Mouse (Mus musculus): ENCODE data around the gene Sbds. TPM values are rescaled to one million over a fixed set of nuclear protein-coding genes. Genes with fewer than 3 reads are reported as not detected.

Sbds gene
- total RNA-seq (2021): 10 to 100 TPM; 65.6 to 68.5 TPM
- long read RNA-seq, experiment 1, transcript Sbds-201 (5 exons, 1,548 nt): major isoform, 134 of 166 reads
- long read RNA-seq, experiment 1, partial matches to known transcripts: 2 of 166 reads
- long read RNA-seq, experiment 1, other reads (novel, unspliced or antisense): 29 of 166 reads
- long read RNA-seq, experiment 2, transcript Sbds-201 (5 exons, 1,548 nt): major isoform, 75 of 83 reads
- long read RNA-seq, experiment 2, partial matches to known transcripts: 2 of 83 reads
- long read RNA-seq, experiment 2, other reads (novel, unspliced or antisense): 6 of 83 reads

- DNase-seq: peak; percentile 98
Measured at GRCm38 (mm10) chr5:130255017-130255720, at the start of gene Sbds, which contains the start of gene Tyw1. TSS of gene Sbds (minus strand) at chr5:130255530. TSS of gene Tyw1 (plus strand) at chr5:130255619.

DNA sequence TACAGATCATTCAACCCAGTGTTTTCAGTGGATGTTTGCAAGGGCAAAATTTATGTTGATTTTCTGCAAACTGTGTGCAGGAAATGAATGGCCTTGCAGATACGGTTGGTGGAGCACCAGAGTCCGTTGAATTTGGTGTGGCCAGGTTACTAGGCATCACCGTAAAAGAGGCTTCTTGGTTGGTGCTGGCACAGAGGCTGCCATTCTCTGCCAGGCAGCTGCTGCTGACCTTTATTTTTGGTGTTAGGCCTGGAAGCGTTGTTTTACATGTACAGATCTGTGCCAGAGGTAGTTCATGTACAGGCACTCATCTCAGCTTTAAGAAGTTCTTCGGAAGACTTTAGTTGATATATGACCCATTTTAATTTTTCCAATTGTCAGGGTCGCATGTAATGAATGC lies 48.3 kb upstream of the Sbds start:
- no peak for DNase-seq

- no peak for DNase-seq
Measured at GRCm38 (mm10) chr5:130299526-130299925, 44.2 kb upstream of the Sbds start.

DNA sequence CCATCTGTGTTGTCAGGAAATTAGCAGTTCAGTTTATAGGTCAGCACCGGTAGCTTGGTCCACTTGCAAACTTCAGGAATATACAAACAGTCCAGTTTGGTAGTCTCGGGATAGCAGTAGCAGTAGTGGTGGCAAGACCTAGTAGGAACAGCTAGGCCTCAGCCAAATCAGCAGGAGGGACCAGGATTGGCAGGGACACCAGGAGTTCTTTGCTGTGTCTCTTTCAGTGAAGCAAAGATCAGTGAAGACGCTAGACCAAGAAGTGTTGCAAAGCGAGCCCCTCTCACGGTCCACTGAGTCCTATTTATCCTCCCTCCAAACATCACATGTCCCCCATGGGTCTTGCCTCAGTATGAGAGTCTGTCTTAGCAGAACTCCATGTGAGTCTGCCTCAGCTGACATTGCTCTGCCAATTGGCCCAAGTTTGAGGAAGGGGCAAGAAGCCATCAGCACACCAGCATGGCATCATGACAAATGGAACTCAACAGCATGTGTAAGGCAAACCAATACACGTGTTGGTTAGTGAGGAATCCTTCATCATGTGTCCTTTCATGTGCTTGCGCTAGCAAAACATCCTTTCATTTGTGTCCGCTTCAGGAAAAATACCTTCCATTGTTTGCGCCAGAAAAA lies 43.6 kb upstream of the Sbds start:
- DNase-seq: no peak

- DNase-seq: no peak
Measured at GRCm38 (mm10) chr5:130296071-130296470, 40.7 kb upstream of the Sbds start.

DNA sequence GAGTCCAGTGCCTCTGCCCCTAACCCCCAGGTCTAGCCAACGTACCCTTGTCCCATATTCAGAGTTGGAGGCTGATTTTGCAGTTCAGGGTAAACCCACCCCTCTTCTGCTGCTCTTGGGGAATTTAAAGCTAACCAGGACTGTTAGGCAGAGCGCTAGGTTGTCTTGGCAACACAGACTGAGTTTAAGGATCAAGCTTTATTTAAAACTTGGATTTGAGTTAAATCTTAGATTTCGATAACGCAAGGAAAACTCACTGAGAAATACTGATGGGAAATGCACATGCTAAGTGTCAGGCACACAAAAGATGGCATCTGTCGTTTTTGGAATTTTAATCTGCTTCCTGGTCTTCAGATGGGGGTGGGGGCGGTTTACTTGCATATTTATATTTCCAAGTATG lies 39.3 kb upstream of the Sbds start:
- no peak for DNase-seq

GRCm38 (mm10) chr5:130293941-130294340 lies 38.6 kb upstream of the Sbds start:
- no peak for DNase-seq

DNA sequence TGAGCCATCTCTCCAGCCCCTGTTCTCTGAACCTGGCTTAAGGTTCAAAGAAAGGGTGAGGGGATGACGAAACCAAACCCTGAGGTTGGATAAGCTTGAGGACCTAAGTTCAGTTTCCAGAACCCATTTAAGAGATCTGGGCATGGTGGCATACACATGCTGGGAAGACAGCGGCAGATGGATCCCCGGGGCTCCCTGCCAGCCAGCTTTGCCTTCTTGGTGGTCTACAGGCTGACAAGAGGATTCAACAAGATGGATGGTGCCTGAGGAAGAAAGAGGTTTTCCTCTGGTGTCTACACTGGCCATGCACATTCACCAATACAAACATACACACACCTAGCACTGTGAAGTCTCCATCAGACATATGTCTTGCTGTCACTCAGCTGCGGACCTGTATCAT lies 37.6 kb upstream of the Sbds start:
- DNase-seq: no peak

GRCm38 (mm10) chr5:130290775-130291174 lies 35.4 kb upstream of the Sbds start:
- no peak for DNase-seq

DNA sequence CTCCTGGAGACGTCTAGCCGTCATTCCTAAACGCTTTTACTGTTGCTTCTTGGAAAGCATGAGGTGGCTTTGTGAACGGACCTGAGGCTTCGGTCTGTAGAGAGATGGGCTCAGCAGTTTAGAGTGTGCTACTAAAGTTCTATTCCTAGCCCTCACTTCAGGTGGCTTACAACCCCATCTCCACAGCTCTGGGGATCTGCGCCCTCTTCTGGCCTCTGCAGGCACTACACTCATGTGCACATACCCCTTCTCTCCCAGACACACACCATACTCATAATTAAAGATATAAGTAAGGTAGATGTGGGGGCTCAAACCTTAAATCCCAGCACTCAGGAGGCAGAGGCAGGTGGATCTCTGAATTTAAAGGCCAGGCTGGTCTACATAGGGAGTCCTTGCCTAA lies 34.9 kb upstream of the Sbds start:
- DNase-seq: no peak

DNA sequence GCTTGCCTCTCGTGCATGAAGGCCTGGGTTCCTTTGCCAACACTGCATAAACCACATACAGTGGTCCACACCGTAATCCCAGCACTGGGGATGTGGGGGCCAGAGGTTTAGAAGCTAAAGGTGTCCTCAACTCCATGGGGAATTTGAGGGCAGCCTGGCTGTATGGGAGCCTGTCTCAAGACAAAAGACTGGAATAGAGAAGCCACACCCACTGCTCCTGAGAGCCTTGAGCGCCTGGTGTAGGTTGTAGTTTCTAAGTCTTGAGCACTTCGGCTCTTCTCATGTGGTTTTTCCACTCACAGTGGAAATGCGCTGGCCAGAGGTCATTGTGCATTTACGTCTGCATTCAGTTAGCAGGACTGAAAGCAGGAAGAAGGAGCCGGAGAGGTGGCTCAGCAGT lies 32.8 kb upstream of the Sbds start:
- DNase-seq: no peak

GRCm38 (mm10) chr5:130283079-130283732 lies 27.9 kb upstream of the Sbds start:
- no peak for DNase-seq

DNA sequence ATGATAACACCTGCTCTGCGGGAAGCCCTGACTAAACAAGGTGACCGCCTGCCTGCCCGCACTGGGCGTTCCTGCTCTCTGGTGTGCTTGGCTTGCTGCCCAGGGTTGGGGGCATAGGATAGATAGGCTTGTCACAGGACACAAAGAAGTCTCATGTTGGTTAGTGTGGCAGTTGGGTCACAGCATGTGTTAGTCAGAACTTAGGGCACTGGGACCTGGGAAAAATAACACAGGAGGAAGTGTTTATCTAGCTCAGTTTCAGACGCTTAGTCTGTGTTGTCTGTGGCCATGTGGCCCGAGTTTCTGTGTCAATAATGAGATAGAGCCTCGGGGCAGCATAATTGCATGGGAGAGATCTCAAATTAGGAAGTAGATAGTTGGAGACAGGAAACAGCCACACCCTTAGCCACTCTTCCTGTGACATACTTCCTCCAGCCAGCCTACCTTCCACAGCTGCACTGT lies 22.7 kb upstream of the Sbds start:
- no peak for DNase-seq

DNA sequence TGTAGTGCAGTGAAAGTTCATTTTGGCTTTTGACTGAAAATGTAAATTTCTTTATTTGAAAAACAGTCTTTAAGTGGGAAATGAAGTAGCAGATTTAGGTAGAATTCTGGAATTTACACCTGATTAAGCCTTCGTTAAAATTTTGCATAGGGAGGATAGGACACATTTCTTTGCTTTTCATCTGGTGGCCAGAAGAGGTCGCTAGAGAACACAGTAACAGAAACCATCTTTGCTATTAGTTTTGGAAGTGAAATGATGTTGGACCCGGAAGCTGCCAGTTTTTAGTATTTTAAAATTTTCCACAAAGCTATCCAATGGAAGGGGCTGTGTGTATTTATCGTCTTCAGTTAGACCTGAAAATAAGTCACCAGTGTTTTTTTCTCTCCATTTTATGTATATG lies 20.2 kb upstream of the Sbds start:
- DNase-seq: peak; percentile 52

DNA sequence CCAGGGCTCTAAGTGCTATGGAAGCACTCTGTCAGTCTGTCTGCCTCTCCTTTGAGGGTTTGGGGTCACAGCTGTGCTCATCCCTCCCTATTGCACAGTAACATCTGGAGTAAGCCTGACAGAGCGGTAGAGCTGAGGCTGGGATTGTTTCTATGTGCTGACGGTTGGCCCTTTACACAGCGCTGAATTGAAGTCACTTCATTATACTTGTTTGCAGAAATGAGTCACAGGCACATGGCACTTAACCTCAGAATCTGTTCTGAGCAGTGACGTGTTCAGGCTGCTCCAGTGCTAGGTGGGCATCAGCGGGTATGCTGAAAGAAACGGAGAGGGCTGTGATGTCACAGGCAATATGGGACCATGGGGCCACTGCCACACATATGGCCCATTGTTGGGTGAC lies 17.7 kb upstream of the Sbds start:
- DNase-seq: no peak

GRCm38 (mm10) chr5:130272344-130272743 lies 17.0 kb upstream of the Sbds start:
- DNase-seq: no peak

DNA sequence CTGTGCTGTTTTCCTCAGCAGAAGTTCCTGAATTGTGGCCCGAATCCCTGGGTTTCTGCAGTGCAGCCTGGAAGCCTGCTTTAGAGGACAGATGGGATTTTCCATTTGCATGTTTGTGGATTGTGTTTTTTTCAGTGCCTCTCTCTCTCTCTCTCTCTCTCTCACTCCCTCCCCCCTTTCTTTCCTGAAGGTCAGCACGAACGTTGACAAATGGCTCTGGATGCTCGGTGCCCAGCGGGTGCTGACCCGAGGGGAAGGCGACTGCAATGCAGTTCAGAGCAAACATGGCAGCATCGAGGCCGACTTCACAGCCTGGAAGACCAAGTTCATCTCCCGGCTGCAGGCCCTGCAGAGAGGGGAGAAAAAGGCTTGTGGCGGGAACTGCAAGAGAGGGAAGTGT lies 13.6 kb upstream of the Sbds start:
- DNase-seq: peak; percentile 55

GRCm38 (mm10) chr5:130267316-130267715 lies 12.0 kb upstream of the Sbds start:
- peak; percentile 37 for DNase-seq

DNA sequence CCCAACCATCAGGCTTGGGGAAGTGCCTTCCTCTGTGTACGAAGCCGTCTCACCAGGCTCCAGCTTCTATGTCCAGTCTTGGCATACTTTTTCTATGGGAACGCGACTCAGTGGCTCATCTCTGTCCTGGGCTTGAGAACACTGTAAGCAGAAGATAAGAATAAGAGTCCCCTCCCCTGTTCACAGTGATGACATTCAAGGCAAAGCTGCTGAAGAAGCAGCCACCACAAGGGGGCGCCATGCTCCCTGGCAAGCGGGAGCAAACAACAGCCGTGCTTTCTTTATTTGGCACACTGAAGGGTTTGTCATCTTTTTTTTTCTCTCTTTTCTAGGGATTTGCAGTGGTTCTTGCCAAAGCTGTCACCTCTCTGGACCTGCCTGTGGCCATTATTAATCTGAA lies 11.3 kb upstream of the Sbds start:
- DNase-seq: peak; percentile 52

GRCm38 (mm10) chr5:130264433-130265005 lies 9.2 kb upstream of the Sbds start:
- DNase-seq: no peak

GRCm38 (mm10) chr5:130263454-130263853 lies 8.1 kb upstream of the Sbds start:
- no peak for DNase-seq

- DNase-seq: no peak
Measured at GRCm38 (mm10) chr5:130257303-130257702, 2.0 kb upstream of the Sbds start.
